Mouse (Mus musculus): ENCODE measurements around the gene Nploc4. TPM values are rescaled to one million over a fixed set of nuclear protein-coding genes. Genes with fewer than 3 reads are reported as not detected.

The Nploc4 gene
- polyA plus RNA-seq, 1 experiment from 2014 or later = 38.1 TPM

- peak; percentile 96 for ATAC-seq
- WGBS = 4% methylated on average over 62 of the region's 62 CpGs
- H3K27me3 ChIP-seq = no peaks in the 10 kb centered on the region
These were observed 20.6 kb upstream of the Nploc4 start, which contains the start of the genes Oxld1 and Ccdc137 for GRCm38 (mm10) chr11:120457772-120458751. Gene Oxld1 (minus strand): TSS chr11:120458068. Gene Ccdc137 (plus strand): TSS chr11:120458115.

GRCm38 (mm10) chr11:120457370-120457769 is 19.9 kb upstream of the Nploc4 start:
- H3K36me3 ChIP-seq = peaks cover 30% of the 10 kb centered on the region
- no peak for ATAC-seq
- H3K4me2 ChIP-seq (replicated peaks) = peak overlapping the region; percentile 95
- 0 out of 2 replicates have a peak overlapping the region, but pooled peaks have one; percentile 71 for H3K27ac ChIP-seq
- peaks cover 25% of the 10 kb centered on the region for H3K4me1 ChIP-seq (replicated peaks)
- H3K9me3 ChIP-seq = no peaks in the 10 kb centered on the region
- H3K27me3 ChIP-seq = no peaks in the 10 kb centered on the region
- WGBS = 41% methylated on average over 14 of the region's 14 CpGs
- H3K4me3 ChIP-seq (replicated peaks) = peak overlapping the region; percentile 80
- peak overlapping the region; percentile 89 for H3K9ac ChIP-seq (replicated peaks)

More at GRCm38 (mm10) chr11:120457772-120458751, 20.6 kb upstream of the Nploc4 start, which contains the start of the genes Oxld1 and Ccdc137:
- Histone ChIP-seq H3K4me2 (replicated peaks) (peak within 1 kb of the TSS; percentile 95), H3K9ac (replicated peaks) (peak within 1 kb of the TSS; percentile 89), H3K36me3 (peaks cover 37% of the 10 kb centered on the region), H3K27ac (peak within 1 kb of the TSS; percentile 71), H3K9me3 (no peaks in the 10 kb centered on the region), H3K4me1 (replicated peaks) (peaks cover 25% of the 10 kb centered on the region), H3K4me3 (replicated peaks) (peak within 1 kb of the TSS; percentile 80)

GRCm38 (mm10) chr11:120455413-120455812 is 17.9 kb upstream of the Nploc4 start:
- H3K27me3 ChIP-seq = no peaks in the 10 kb centered on the region
- peaks cover 12% of the 10 kb centered on the region for H3K36me3 ChIP-seq
- no peak for ATAC-seq
- H3K9ac ChIP-seq (replicated peaks) = no peak overlapping the region
- H3K9me3 ChIP-seq = no peaks in the 10 kb centered on the region
- H3K4me3 ChIP-seq (replicated peaks) = no peak overlapping the region
- no peak overlapping the region for H3K4me2 ChIP-seq (replicated peaks)
- H3K4me1 ChIP-seq (replicated peaks) = peaks cover 25% of the 10 kb centered on the region
- H3K27ac ChIP-seq = no peak overlapping the region
- 93% methylated on average over 7 of the region's 7 CpGs for WGBS

- no peaks in the 10 kb centered on the region for H3K27me3 ChIP-seq
- WGBS = 93% methylated on average over 4 of the region's 4 CpGs
- H3K4me1 ChIP-seq (replicated peaks) = peaks cover 25% of the 10 kb centered on the region
- H3K36me3 ChIP-seq = peaks cover 9% of the 10 kb centered on the region
- no peak for ATAC-seq
- H3K4me3 ChIP-seq (replicated peaks) = no peak overlapping the region
- H3K27ac ChIP-seq = no peak overlapping the region
- no peaks in the 10 kb centered on the region for H3K9me3 ChIP-seq
- H3K4me2 ChIP-seq (replicated peaks) = no peak overlapping the region
- no peak overlapping the region for H3K9ac ChIP-seq (replicated peaks)
These were observed 17.5 kb upstream of the Nploc4 start for GRCm38 (mm10) chr11:120454965-120455364.

- H3K27me3 ChIP-seq = no peaks in the 10 kb centered on the region
- H3K27ac ChIP-seq = no peak within 1 kb of the TSS
- no peak within 1 kb of the TSS for H3K4me3 ChIP-seq (replicated peaks)
- H3K9me3 ChIP-seq = no peaks in the 10 kb centered on the region
- H3K4me2 ChIP-seq (replicated peaks) = no peak within 1 kb of the TSS
- 89% methylated on average over 4 of the region's 4 CpGs for WGBS
- no peak within 1 kb of the TSS for H3K9ac ChIP-seq (replicated peaks)
- no peak for ATAC-seq
- H3K4me1 ChIP-seq (replicated peaks) = peaks cover 13% of the 10 kb centered on the region
- H3K36me3 ChIP-seq = 0 out of 2 replicates have a peak, but pooled peaks cover 3% of the 10 kb centered on the region
These were observed 15.8 kb upstream of the Nploc4 start, which contains the start of gene Pde6g for GRCm38 (mm10) chr11:120453306-120453705. Gene Pde6g (minus strand): TSS chr11:120453500.

- 46% methylated on average over 3 of the region's 3 CpGs for WGBS
- no peaks in the 10 kb centered on the region for H3K9me3 ChIP-seq
- no peak overlapping the region for H3K4me2 ChIP-seq (replicated peaks)
- H3K27me3 ChIP-seq = no peaks in the 10 kb centered on the region
- H3K4me1 ChIP-seq (replicated peaks) = peaks cover 10% of the 10 kb centered on the region
- ATAC-seq = no peak
- H3K4me3 ChIP-seq (replicated peaks) = no peak overlapping the region
- 0 out of 2 replicates have a peak, but pooled peaks cover 3% of the 10 kb centered on the region for H3K36me3 ChIP-seq
- no peak overlapping the region for H3K9ac ChIP-seq (replicated peaks)
- H3K27ac ChIP-seq = no peak overlapping the region
These were observed 14.7 kb upstream of the Nploc4 start for GRCm38 (mm10) chr11:120452246-120452645.

GRCm38 (mm10) chr11:120447179-120447578 is 9.7 kb upstream of the Nploc4 start:
- no peak for ATAC-seq
- no peak overlapping the region for H3K27ac ChIP-seq
- no peaks in the 10 kb centered on the region for H3K27me3 ChIP-seq
- H3K9ac ChIP-seq (replicated peaks) = no peak overlapping the region
- H3K4me1 ChIP-seq (replicated peaks) = no peaks in the 10 kb centered on the region
- WGBS = 81% methylated on average over 7 of the region's 7 CpGs
- no peak overlapping the region for H3K4me2 ChIP-seq (replicated peaks)
- H3K9me3 ChIP-seq = no peaks in the 10 kb centered on the region
- no peak overlapping the region for H3K4me3 ChIP-seq (replicated peaks)
- no peaks in the 10 kb centered on the region for H3K36me3 ChIP-seq

- no peaks in the 10 kb centered on the region for H3K27me3 ChIP-seq
- no peaks in the 10 kb centered on the region for H3K9me3 ChIP-seq
- no peaks in the 10 kb centered on the region for H3K4me1 ChIP-seq (replicated peaks)
- WGBS = 92% methylated on average over 3 of the region's 3 CpGs
- no peaks in the 10 kb centered on the region for H3K36me3 ChIP-seq
- H3K9ac ChIP-seq (replicated peaks) = 0 out of 2 replicates have a peak overlapping the region, but pooled peaks have one; percentile 4
- H3K4me2 ChIP-seq (replicated peaks) = no peak overlapping the region
- no peak overlapping the region for H3K27ac ChIP-seq
- H3K4me3 ChIP-seq (replicated peaks) = no peak overlapping the region
- no peak for ATAC-seq
These were observed 8.0 kb upstream of the Nploc4 start for GRCm38 (mm10) chr11:120445475-120445874.

GRCm38 (mm10) chr11:120444106-120444505 is 6.6 kb upstream of the Nploc4 start:
- ATAC-seq = no peak
- Histone ChIP-seq H3K4me1 (replicated peaks) (no peaks in the 10 kb centered on the region), H3K4me2 (replicated peaks) (no peak overlapping the region), H3K4me3 (replicated peaks) (no peak overlapping the region), H3K9ac (replicated peaks) (no peak overlapping the region), H3K9me3 (no peaks in the 10 kb centered on the region), H3K27ac (no peak overlapping the region), H3K36me3 (no peaks in the 10 kb centered on the region), H3K27me3 (no peaks in the 10 kb centered on the region)
- WGBS = 69% methylated on average over 6 of the region's 6 CpGs

- Histone ChIP-seq H3K9ac (replicated peaks) (no peak overlapping the region), H3K4me2 (replicated peaks) (no peak overlapping the region), H3K27me3 (no peaks in the 10 kb centered on the region), H3K9me3 (no peaks in the 10 kb centered on the region), H3K27ac (no peak overlapping the region), H3K4me3 (replicated peaks) (no peak overlapping the region), H3K4me1 (replicated peaks) (no peaks in the 10 kb centered on the region), H3K36me3 (no peaks in the 10 kb centered on the region)
- WGBS = 86% methylated on average over 3 of the region's 3 CpGs
- no peak for ATAC-seq
These were observed 5.3 kb upstream of the Nploc4 start for GRCm38 (mm10) chr11:120442765-120443280.

GRCm38 (mm10) chr11:120442344-120442743 is 4.8 kb upstream of the Nploc4 start, which contains the start of gene Tspan10:
Gene Tspan10 (plus strand): TSS chr11:120442644.
- H3K9ac ChIP-seq (replicated peaks) = no peak within 1 kb of the TSS
- 90% methylated on average over 3 of the region's 3 CpGs for WGBS
- ATAC-seq = no peak
- no peak within 1 kb of the TSS for H3K4me2 ChIP-seq (replicated peaks)
- H3K27me3 ChIP-seq = no peaks in the 10 kb centered on the region
- no peaks in the 10 kb centered on the region for H3K9me3 ChIP-seq
- H3K27ac ChIP-seq = no peak within 1 kb of the TSS
- no peaks in the 10 kb centered on the region for H3K4me1 ChIP-seq (replicated peaks)
- no peaks in the 10 kb centered on the region for H3K36me3 ChIP-seq
- no peak within 1 kb of the TSS for H3K4me3 ChIP-seq (replicated peaks)

- peak overlapping the region; percentile 80 for H3K4me2 ChIP-seq (replicated peaks)
- no peak for ATAC-seq
- peak overlapping the region; percentile 96 for H3K4me3 ChIP-seq (replicated peaks)
- peaks cover 13% of the 10 kb centered on the region for H3K4me1 ChIP-seq (replicated peaks)
- peak overlapping the region; percentile 85; the same call in 1 of the 2 replicates for H3K27ac ChIP-seq
- H3K27me3 ChIP-seq = no peaks in the 10 kb centered on the region
- no peaks in the 10 kb centered on the region for H3K9me3 ChIP-seq
- 30% methylated on average over 12 of the region's 12 CpGs for WGBS
- peak overlapping the region; percentile 99 for H3K9ac ChIP-seq (replicated peaks)
- H3K36me3 ChIP-seq = peaks cover 20% of the 10 kb centered on the region
These were observed 413 bp upstream of the Nploc4 start for GRCm38 (mm10) chr11:120437857-120438385.
